Mouse (Mus musculus) intestine, postnatal 0 days (tissue): ENCODE measurements around the gene Mrpl11. TPM values are rescaled to one million over a fixed set of nuclear protein-coding genes. Genes with fewer than 3 reads are reported as not detected.
"Not testable (repeated sequence)": the region's sequence is repeated elsewhere in the genome, so short reads cannot be mapped to it uniquely, and the experiment has no call there.

ENCODE experiments used
- ATAC-seq: fragments of 200-750 bp; cut with Nextera tagmentation; 2 replicates; pipeline ENCODE4 v1.8.0; 2017; ENCODE audit warnings: mild to moderate bottlenecking, moderate TSS enrichment, moderate library complexity
- H3K27ac ChIP-seq: fragments of 300-500 bp; sonication (generic); 2 replicates; pipeline ENCODE4 v1.5.1; 2014; ENCODE audit warnings: mild to moderate bottlenecking, low read depth, low read length, moderate library complexity
- H3K27me3 ChIP-seq: fragments of 300-500 bp; sonication (generic); replicated peaks from 2 replicates; pipeline ENCODE4 v1.6.1; 2014; ENCODE audit warnings: low read length, mixed read lengths; ENCODE audit not compliant: control insufficient read depth, insufficient read depth
- H3K36me3 ChIP-seq: fragments of 300-500 bp; sonication (generic); 2 replicates; pipeline ENCODE4 v1.6.1; 2014; ENCODE audit warnings: mild to moderate bottlenecking, moderate library complexity; ENCODE audit not compliant: control insufficient read depth, insufficient read depth
- H3K4me1 ChIP-seq: fragments of 300-500 bp; sonication (generic); replicated peaks from 2 replicates; pipeline ENCODE4 v1.6.1; 2014; ENCODE audit warnings: antibody characterized with exemption, low read length, mixed read lengths; ENCODE audit not compliant: control insufficient read depth, insufficient read depth
- H3K4me2 ChIP-seq: fragments of 300-500 bp; sonication (generic); replicated peaks from 2 replicates; pipeline ENCODE4 v1.6.1; 2014; ENCODE audit warnings: low read depth, mild to moderate bottlenecking, moderate library complexity
- H3K4me3 ChIP-seq: fragments of 300-500 bp; sonication (generic); 2 replicates; pipeline ENCODE4 v1.5.1; 2014; ENCODE audit warnings: low read depth, low read length
- H3K9ac ChIP-seq: fragments of 300-500 bp; sonication (generic); 2 replicates; pipeline ENCODE4 v1.6.1; 2014; ENCODE audit warnings: mild to moderate bottlenecking, low read depth, low read length
- H3K9me3 ChIP-seq: fragments of 300-500 bp; sonication (generic); 2 replicates; pipeline ENCODE4 v1.6.1; 2016; ENCODE audit warnings: mixed run types; ENCODE audit not compliant: control insufficient read depth
- CTCF ChIP-seq: sonication (generic); IDR thresholded peaks from 2 replicates; pipeline ENCODE4 v1.5.1; 2016; ENCODE audit warnings: low read depth, mild to moderate bottlenecking, control low read depth, antibody characterized with exemption, moderate library complexity
- WGBS: fragments of 180-500 bp; shearing (Covaris S2); extraction: QIAGEN DNeasy Blood & Tissue Kit; methylation state at CpG from one replicate; pipeline ENCODE4 v1.1.7; 2014; 5-methylcytosine and 5-hydroxymethylcytosine counted together
- polyA plus RNA-seq: library from polyadenylated mRNA; unstranded; fragments of >200 nt; fragmentation: Nextera tagmentation; extraction: Ambion mirVana; gene quantifications from 2 replicates; pipeline ENCODE4 v1.2.1, GENCODE M21; 2015

The Mrpl11 gene
- polyA plus RNA-seq, 1 experiment from 2014 or later: 78.1 TPM

- peak overlapping the region; percentile 60 for H3K4me3 ChIP-seq
- H3K27ac ChIP-seq: no peak overlapping the region
- no peaks in the 10 kb centered on the region for H3K36me3 ChIP-seq
- H3K27me3 ChIP-seq: no peaks in the 10 kb centered on the region
- peak; percentile 53 for ATAC-seq
- H3K4me2 ChIP-seq: peak overlapping the region; percentile 99
- peak overlapping the region; percentile 37; the same call in 1 of the 2 replicates for H3K9ac ChIP-seq
- H3K4me1 ChIP-seq: 0 out of 2 replicates have a peak, but pooled peaks cover 3% of the 10 kb centered on the region
- H3K9me3 ChIP-seq: no peaks in the 10 kb centered on the region
- TF ChIP-seq CTCF: no peak
- WGBS: 3% methylated on average over 13 of the region's 13 CpGs
These were observed 18.7 kb upstream of the Mrpl11 start for GRCm38 (mm10) chr19:4943253-4943588.

GRCm38 (mm10) chr19:4945540-4945939 is 16.4 kb upstream of the Mrpl11 start:
- TF ChIP-seq CTCF: no peak
- H3K4me1 ChIP-seq: 0 out of 2 replicates have a peak, but pooled peaks cover 3% of the 10 kb centered on the region
- no peaks in the 10 kb centered on the region for H3K9me3 ChIP-seq
- no peak overlapping the region for H3K4me3 ChIP-seq
- no peak for ATAC-seq
- no peak overlapping the region for H3K4me2 ChIP-seq
- no peaks in the 10 kb centered on the region for H3K36me3 ChIP-seq
- H3K27ac ChIP-seq: no peak overlapping the region
- WGBS: 57% methylated on average over 6 of the region's 6 CpGs
- H3K9ac ChIP-seq: no peak overlapping the region
- no peaks in the 10 kb centered on the region for H3K27me3 ChIP-seq

- not testable (repeated sequence) for H3K9me3 ChIP-seq, H3K4me2 ChIP-seq, H3K36me3 ChIP-seq, H3K4me3 ChIP-seq, H3K27me3 ChIP-seq, H3K27ac ChIP-seq, H3K9ac ChIP-seq, H3K4me1 ChIP-seq, ATAC-seq
- 72% methylated on average over 9 of the region's 9 CpGs for WGBS
These were observed 13.3 kb upstream of the Mrpl11 start for GRCm38 (mm10) chr19:4948641-4949040.

- 80% methylated on average over 2 of the region's 2 CpGs for WGBS
- Histone ChIP-seq H3K4me2 (no peak overlapping the region), H3K4me1 (no peaks in the 10 kb centered on the region), H3K27ac (no peak overlapping the region), H3K9me3 (no peaks in the 10 kb centered on the region), H3K36me3 (peaks cover 20% of the 10 kb centered on the region; the same call in 1 of the 2 replicates), H3K4me3 (no peak overlapping the region), H3K27me3 (no peaks in the 10 kb centered on the region), H3K9ac (no peak overlapping the region)
- peak; percentile 66 for TF ChIP-seq CTCF
- no peak for ATAC-seq
These were observed 6.3 kb downstream of the Mrpl11 start for GRCm38 (mm10) chr19:4968236-4968635.

GRCm38 (mm10) chr19:4981767-4982166 is 19.8 kb downstream of the Mrpl11 start:
- H3K27me3 ChIP-seq: peaks cover 10% of the 10 kb centered on the region; the same call in 1 of the 2 replicates
- H3K36me3 ChIP-seq: no peaks in the 10 kb centered on the region
- H3K9me3 ChIP-seq: no peaks in the 10 kb centered on the region
- H3K4me1 ChIP-seq: no peaks in the 10 kb centered on the region
- H3K9ac ChIP-seq: no peak overlapping the region
- H3K27ac ChIP-seq: no peak overlapping the region
- TF ChIP-seq CTCF: peak; percentile 84
- ATAC-seq: no peak
- no peak overlapping the region for H3K4me2 ChIP-seq
- no peak overlapping the region for H3K4me3 ChIP-seq

- Histone ChIP-seq H3K9me3 (no peaks in the 10 kb centered on the region), H3K4me3 (no peak overlapping the region), H3K27me3 (peaks cover 36% of the 10 kb centered on the region), H3K4me2 (no peak overlapping the region), H3K27ac (no peak overlapping the region), H3K36me3 (no peaks in the 10 kb centered on the region), H3K4me1 (no peaks in the 10 kb centered on the region), H3K9ac (no peak overlapping the region)
- ATAC-seq: peak; percentile 50
- 2% methylated on average over 13 of the region's 13 CpGs for WGBS
- peak; percentile 45 for TF ChIP-seq CTCF
These were observed 27.1 kb downstream of the Mrpl11 start for GRCm38 (mm10) chr19:4989013-4989412.
